Mouse (Mus musculus): ENCODE results near the gene Plin1. TPM values are rescaled to one million over a fixed set of nuclear protein-coding genes. Genes with fewer than 3 reads are reported as not detected.

The Plin1 gene
- polyA plus RNA-seq (2012; ENCODE audit: insufficient read depth, insufficient read length, missing spikeins), result 1,266 and 1,376 TPM in 2 replicates

DNA sequence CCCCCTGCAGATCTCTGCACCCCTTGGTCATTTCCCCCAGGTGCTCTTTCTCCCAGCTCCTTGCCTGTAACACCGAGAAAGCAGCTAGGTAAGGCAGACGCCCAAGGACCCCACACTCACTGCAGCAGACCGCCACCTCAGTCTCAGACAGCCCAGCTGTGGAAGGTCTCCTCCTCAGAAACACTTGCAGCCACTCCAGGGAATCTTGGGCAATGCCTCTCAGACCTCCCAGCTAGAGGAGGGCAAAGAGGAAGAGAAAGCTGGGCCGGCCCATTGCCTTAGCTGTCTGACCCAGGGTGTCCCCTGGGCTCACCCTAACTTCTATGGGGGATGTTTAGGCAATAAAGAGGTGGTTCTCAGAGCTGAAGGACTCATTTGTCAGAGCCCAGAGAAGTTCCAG, at the start of gene Plin1:
Gene Plin1, minus strand, starts transcription at position 282 of the 400 bp plus-strand sequence.
- Histone ChIP-seq H3K4me1 (ENCODE audit: control insufficient read depth, insufficient read depth, insufficient read length, low read length) (peaks cover 14% of the 10 kb centered on the region), H3K27ac (replicated peaks; ENCODE audit: low read depth, low read length) (peak within 1 kb of the TSS; percentile 100), H3K4me3 (ENCODE audit: insufficient read depth, low read depth, low read length) (peak within 1 kb of the TSS; percentile 83)

DNA sequence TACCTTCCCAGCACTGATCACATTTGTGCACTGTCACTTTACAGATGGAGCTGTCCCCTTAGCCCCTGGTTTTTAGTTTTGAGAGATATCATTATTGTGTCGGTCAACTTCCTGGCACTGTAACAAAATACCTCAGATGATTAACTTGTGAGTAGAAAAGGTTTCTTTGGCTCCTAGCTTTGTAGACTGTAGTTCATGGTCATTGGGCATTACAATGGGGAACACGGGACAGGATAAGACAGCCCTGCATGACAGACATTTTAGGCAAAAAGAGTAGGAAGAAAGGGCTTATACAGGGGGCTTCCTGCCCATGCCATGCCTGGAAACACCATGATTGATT, 49.8 kb upstream of the Plin1 start:
- H3K4me3 ChIP-seq (ENCODE audit: insufficient read depth, low read depth, low read length), result no peak overlapping the region
- peak overlapping the region; percentile 99 for H3K27ac ChIP-seq (replicated peaks; ENCODE audit: low read depth, low read length)
- H3K4me1 ChIP-seq (ENCODE audit: control insufficient read depth, insufficient read depth, insufficient read length, low read length), result peaks cover 10% of the 10 kb centered on the region

DNA sequence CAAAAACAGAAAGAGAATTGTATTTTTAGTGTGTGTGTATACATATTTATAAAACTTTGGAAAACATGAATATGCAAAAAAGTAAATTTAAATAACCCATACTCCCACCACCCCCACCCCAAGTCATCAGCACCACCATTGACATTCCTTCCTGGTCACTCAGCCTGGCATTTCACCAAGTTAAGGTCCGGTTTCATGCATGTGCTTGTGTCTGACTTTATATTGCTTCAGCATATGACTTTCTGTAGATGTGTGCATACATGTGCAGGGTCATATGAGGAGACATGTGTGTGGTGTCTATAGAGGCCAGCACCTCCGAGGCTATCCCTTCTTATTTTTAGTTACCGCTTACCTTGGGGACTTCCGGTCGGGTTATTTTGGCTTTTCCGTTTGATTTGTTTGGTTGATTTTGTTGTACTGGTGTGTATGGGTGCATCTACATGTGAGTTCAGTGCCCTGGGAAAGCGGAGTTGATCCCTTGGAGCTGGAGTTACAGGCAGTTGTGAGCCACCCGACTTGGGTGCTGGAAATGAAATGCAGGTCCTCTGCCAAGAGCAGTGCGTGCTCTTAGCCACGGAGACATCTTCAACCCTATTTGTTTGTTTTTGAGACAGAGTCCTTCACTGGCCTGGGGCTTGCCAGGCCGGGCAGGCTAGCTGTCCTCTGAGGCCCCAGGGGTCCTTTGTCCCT, 49.3 kb upstream of the Plin1 start:
- peak overlapping the region; percentile 99 for H3K27ac ChIP-seq (replicated peaks; ENCODE audit: low read depth, low read length)
- H3K4me3 ChIP-seq (ENCODE audit: insufficient read depth, low read depth, low read length), result no peak overlapping the region
- H3K4me1 ChIP-seq (ENCODE audit: control insufficient read depth, insufficient read depth, insufficient read length, low read length), result peaks cover 10% of the 10 kb centered on the region

DNA sequence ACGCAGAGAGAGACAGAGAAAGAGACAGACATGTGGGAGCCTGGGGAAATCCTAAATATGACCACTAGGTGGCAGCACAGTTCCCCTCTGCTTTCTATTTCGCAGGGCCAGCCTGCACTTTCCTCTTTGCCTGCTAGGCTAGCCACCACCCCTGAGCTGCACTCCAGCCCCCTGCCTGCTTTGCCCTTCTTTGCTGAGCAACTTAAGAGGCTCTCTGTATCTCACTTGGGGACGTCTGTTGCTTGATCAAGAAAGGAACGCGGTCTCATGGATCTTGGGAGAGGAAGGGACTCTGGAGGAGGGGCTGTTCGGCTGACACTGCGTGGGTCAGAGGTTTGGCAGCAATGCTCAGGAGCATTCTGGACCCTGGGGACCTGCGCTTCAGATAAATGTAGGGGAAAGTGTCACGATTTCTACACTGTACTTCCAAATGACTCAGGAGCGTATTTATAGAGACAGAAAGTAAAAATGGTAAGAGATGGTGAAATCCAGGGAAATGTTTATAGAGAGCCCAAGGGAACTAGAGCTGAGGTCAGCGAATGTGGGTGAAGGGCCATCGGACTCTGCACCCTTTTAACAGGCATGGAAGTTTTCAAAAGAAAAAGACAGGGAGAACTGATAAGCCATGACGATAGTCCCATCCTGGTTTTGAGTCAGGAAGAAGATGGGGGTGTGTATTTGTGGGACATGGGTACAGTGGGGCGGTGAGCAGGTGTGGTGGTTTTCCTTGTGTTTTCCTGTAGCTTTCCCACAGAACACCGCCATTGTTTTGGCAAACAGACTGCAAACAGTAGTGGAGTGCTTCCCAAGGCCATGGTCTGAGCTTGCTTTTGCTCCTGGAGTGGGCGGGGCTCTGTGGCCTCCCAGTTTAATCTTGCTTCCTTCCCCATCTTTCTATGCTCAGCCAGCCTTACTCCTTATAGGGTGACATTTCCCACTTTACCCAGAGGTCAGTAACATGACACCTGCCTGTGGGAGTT, 48.2 kb upstream of the Plin1 start:
- H3K27ac ChIP-seq (replicated peaks; ENCODE audit: low read depth, low read length), result peak overlapping the region; percentile 99
- peaks cover 8% of the 10 kb centered on the region for H3K4me1 ChIP-seq (ENCODE audit: control insufficient read depth, insufficient read depth, insufficient read length, low read length)
- H3K4me3 ChIP-seq (ENCODE audit: insufficient read depth, low read depth, low read length), result peak overlapping the region; percentile 45

DNA sequence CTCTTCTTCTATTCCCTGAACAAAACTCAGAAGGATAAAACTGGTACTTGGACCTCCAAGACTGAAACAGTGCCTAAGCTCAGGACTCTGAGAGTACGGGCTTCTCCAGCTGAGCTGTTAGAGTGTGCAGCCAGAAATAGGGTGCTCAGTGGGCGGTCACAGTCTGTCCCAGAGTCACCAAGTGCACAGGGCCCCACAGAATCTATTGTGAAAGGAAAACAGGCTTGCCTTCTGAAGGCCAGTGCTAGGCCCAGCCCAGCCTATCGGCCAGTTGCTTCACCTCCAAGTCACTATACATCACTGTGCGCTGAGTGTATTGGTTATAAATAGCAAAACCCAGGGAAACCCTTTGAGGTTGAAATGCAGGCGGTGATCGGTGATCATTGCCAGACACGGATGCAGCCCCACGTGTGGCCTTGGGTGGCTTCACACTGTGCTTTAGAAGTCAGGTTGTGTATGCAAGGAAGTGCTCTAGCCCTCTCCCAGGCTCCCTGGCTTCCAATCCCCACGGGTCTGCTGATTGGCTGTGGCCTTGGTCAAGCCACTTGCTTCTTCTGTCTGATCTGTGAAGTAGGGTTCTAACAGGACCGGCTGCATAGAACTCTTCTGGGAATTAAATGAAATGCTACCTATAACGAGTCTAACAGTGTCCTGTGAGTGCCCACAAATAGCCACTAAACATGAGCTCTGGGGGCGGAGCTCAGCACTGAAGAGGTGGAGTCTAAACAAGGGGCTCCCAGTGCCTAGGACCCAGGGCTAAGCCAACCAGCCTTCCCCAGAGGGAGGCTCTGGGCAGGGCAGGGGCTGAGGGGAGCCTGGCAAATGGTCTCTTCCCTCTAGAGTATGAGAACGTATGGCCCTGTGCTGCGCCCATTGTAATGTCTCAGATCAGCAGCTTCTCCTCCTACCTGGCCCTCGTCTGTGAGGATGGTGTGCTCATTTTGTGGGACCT, 39.1 kb upstream of the Plin1 start:
- Histone ChIP-seq H3K4me1 (ENCODE audit: control insufficient read depth, insufficient read depth, insufficient read length, low read length) (no peaks in the 10 kb centered on the region), H3K27ac (replicated peaks; ENCODE audit: low read depth, low read length) (no peak overlapping the region), H3K4me3 (ENCODE audit: insufficient read depth, low read depth, low read length) (no peak overlapping the region)

DNA sequence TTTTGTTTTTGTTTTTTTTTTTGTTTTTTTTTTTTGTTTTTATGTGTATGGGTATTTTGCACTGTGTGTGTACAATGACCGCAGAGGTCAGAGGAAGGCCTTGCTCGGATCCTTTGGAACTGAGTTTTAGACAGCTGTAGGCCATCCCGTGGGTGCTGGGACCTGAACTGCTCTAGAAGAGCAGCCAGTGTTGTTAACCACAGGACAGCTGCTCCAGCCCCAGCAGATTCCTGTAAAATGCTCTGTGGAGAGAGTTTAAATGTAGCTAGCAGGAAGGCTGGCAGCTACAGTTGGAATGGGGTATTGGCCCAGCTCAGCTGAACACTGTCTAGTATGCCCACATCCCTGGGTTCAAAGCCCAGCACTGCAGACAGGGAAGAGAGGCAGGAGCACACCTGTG, 37.0 kb upstream of the Plin1 start:
- Histone ChIP-seq H3K27ac (replicated peaks; ENCODE audit: low read depth, low read length) (no peak overlapping the region), H3K4me3 (ENCODE audit: insufficient read depth, low read depth, low read length) (no peak overlapping the region)

DNA sequence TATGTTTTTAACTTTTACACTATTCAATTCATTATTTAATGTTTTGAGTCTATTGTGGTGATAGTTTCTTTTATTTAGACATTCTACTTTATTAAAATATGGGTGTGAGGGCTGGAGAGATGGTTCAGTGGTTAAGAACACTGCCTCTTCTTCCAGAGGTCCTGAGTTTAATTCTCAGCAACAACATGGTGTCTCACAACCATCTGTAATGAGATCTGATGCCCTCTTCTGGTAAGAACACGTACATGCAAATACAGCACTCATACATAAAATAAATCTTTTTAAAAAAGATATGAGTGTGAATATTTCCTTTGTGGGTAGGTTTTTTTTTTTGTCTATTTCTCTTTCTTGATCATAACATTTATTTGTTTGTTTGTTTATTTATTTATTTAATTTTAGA, 33.3 kb upstream of the Plin1 start:
- H3K4me1 ChIP-seq (ENCODE audit: control insufficient read depth, insufficient read depth, insufficient read length, low read length), result no peaks in the 10 kb centered on the region
- H3K27ac ChIP-seq (replicated peaks; ENCODE audit: low read depth, low read length), result no peak overlapping the region
- no peak overlapping the region for H3K4me3 ChIP-seq (ENCODE audit: insufficient read depth, low read depth, low read length)

More for the DNA sequence above, 37.0 kb upstream of the Plin1 start:
- no peaks in the 10 kb centered on the region for H3K4me1 ChIP-seq (ENCODE audit: control insufficient read depth, insufficient read depth, insufficient read length, low read length)

DNA sequence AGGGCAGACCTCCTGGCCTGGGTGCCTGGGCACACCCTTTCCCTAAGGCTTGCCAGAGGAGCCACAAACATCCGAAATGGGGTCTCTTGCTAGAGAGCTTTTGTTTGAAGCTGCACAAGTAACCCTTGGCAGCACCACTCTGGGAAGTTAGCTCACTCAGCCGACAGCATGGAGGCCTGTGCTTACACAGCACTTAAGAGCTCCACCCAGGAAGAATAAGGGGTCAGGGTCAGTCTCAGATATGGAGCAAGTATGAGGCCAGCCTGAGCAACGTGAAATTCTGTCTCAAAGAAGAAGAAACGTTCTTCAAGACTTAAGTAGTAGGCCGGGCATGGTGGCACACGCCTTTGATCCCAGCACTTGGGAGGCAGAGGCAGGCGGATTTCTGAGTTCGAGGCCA, 29.4 kb upstream of the Plin1 start:
- H3K4me1 ChIP-seq (ENCODE audit: control insufficient read depth, insufficient read depth, insufficient read length, low read length), result peaks cover 6% of the 10 kb centered on the region
- no peak overlapping the region for H3K4me3 ChIP-seq (ENCODE audit: insufficient read depth, low read depth, low read length)
- H3K27ac ChIP-seq (replicated peaks; ENCODE audit: low read depth, low read length), result 0 out of 2 replicates have a peak overlapping the region, but pooled peaks have one; percentile 23

DNA sequence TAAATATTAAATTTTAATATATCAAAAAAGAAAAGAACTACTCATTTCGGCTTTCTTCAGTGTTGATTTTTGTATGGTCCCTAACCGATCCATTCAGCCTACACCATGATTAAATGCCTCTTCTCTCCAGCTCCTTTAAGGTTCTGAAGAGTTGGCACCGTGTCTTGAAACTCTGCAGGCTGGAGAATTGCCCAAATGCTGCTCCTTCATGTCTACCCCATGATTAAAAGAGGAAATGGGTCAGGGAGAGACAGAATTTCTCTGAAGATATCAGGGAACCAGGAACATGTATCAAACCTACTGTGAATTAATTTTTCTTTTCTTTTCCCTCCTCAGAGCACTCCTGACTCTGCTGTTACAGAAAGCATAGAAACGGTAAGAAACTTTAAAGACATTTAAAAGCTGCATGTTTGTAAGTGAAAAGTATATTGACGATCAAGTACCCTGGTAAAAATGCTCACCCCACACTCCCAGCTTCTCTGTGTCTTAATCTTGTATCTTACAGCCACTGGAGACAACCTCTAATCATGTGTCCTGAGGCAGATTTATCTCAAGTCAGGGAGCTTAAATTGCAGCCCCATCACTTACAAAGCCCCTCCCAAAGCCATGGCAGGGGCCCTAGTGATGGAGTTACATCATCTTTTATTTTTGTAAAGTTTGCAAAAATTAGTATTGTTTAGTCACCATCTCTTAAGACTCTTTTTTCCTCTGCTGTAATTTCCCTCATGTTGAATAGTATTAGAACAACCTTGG, 28.6 kb upstream of the Plin1 start:
- H3K4me1 ChIP-seq (ENCODE audit: control insufficient read depth, insufficient read depth, insufficient read length, low read length), result peaks cover 6% of the 10 kb centered on the region
- H3K27ac ChIP-seq (replicated peaks; ENCODE audit: low read depth, low read length), result 0 out of 2 replicates have a peak overlapping the region, but pooled peaks have one; percentile 18
- no peak overlapping the region for H3K4me3 ChIP-seq (ENCODE audit: insufficient read depth, low read depth, low read length)

DNA sequence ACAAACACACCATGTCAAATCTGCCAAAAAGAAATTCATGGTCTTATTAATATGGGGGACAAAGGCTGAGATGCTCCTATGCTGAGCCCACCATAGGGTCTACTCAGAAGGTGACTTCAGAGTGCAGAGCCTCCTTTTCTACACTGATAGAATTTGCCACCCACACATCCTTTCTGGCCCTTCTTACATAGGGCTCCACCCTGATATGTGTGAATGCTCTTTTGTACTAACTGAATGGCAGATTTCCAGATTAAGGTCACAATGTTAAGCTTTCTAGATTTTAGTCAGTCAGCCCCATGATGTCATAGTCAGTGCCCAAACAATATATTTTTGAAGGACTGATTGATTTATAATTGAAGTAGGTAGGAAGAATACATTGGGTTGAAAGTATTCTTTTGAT, 27.1 kb upstream of the Plin1 start:
- Histone ChIP-seq H3K27ac (replicated peaks; ENCODE audit: low read depth, low read length) (peak overlapping the region; percentile 77), H3K4me1 (ENCODE audit: control insufficient read depth, insufficient read depth, insufficient read length, low read length) (peaks cover 6% of the 10 kb centered on the region), H3K4me3 (ENCODE audit: insufficient read depth, low read depth, low read length) (no peak overlapping the region)

DNA sequence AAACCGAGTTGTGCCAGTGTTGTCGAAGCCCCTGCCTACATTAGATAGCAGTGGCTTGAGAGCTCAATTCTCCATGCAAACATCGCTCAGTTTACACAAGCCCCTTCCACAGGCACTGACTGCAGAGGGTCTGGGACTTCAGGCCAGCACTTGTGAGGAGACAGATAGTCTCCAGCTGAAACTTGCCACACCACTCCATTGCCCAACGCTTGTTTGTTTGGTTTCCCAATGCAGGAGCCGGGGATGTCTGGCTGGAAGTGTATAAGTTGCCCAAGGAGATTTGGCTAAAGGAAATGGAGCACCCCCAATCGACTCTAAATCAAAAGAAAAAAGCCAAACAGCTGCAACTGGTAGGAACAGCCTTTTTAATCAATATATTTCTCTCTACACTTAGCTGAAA, 25.5 kb upstream of the Plin1 start:
- H3K4me1 ChIP-seq (ENCODE audit: control insufficient read depth, insufficient read depth, insufficient read length, low read length), result peaks cover 6% of the 10 kb centered on the region
- H3K27ac ChIP-seq (replicated peaks; ENCODE audit: low read depth, low read length), result peak overlapping the region; percentile 94
- no peak overlapping the region for H3K4me3 ChIP-seq (ENCODE audit: insufficient read depth, low read depth, low read length)

DNA sequence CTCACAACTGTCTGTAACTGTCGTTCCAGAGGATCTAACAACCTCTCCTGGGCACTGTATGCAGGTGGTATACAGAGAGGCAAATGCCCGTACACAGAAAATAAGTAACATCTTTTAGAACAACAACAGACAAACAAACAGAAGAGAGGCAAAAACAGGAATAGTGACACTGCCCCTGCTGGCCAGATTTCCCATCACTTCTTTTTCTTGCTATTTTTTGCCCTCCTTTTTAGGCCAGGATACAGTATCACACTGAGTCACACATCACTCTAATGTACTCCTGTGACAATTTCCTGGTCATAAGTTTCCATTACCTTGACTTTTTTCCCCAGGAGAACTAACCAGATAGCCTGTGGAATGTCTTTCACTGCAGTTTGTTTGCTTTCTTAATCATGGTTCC, 23.6 kb upstream of the Plin1 start:
- Histone ChIP-seq H3K27ac (replicated peaks; ENCODE audit: low read depth, low read length) (0 out of 2 replicates have a peak overlapping the region, but pooled peaks have one; percentile 58), H3K4me3 (ENCODE audit: insufficient read depth, low read depth, low read length) (no peak overlapping the region), H3K4me1 (ENCODE audit: control insufficient read depth, insufficient read depth, insufficient read length, low read length) (peaks cover 6% of the 10 kb centered on the region)

DNA sequence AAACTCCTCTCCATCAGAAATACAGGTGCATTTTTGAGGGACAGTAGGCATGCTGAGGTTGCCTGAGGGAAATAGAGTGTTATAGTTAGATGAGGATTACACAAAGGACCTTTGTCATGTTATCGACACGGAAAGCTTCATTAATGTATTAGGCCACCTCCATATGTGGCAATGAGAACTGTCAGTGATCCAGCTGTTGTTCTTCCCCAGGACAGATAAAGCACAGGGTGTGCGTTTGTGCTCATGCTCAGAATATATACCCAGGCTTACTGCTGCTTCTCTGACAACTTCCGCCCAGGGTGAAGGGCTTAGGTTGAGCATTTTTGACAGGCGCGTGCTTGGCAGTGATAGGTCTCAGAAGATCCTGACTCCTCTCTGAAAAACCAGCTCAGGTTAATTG, 16.8 kb upstream of the Plin1 start:
- Histone ChIP-seq H3K27ac (replicated peaks; ENCODE audit: low read depth, low read length) (no peak overlapping the region), H3K4me3 (ENCODE audit: insufficient read depth, low read depth, low read length) (no peak overlapping the region), H3K4me1 (ENCODE audit: control insufficient read depth, insufficient read depth, insufficient read length, low read length) (no peaks in the 10 kb centered on the region)

DNA sequence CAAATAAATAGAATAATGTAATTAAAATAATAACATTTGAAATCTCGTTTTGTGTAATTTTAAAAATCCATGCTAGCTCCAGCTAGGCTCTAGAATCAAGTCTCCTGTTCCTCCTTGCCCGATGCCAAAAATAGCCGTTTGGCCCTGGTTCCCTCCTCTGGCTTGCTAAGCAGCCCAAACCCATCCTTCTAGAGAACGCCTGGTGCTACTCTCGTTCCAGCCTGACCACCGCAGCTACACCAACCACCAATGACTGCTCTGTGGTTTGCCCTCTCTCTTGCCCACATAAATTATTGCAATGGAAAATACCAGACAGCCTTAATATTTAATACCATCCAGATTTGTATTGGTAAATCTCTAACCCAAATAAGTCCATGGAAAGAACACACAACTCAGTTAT, 15.0 kb upstream of the Plin1 start:
- H3K4me1 ChIP-seq (ENCODE audit: control insufficient read depth, insufficient read depth, insufficient read length, low read length), result 0 out of 2 replicates have a peak, but pooled peaks cover 3% of the 10 kb centered on the region
- H3K27ac ChIP-seq (replicated peaks; ENCODE audit: low read depth, low read length), result no peak overlapping the region

More for the DNA sequence above, 15.0 kb upstream of the Plin1 start:
- H3K4me3 ChIP-seq (ENCODE audit: insufficient read depth, low read depth, low read length), result no peak overlapping the region

Data from brown adipose tissue, adult 24 weeks (tissue).